Mouse (Mus musculus): Measurements from ENCODE around the gene Gabrg2.

Gene Gabrg2

DNA sequence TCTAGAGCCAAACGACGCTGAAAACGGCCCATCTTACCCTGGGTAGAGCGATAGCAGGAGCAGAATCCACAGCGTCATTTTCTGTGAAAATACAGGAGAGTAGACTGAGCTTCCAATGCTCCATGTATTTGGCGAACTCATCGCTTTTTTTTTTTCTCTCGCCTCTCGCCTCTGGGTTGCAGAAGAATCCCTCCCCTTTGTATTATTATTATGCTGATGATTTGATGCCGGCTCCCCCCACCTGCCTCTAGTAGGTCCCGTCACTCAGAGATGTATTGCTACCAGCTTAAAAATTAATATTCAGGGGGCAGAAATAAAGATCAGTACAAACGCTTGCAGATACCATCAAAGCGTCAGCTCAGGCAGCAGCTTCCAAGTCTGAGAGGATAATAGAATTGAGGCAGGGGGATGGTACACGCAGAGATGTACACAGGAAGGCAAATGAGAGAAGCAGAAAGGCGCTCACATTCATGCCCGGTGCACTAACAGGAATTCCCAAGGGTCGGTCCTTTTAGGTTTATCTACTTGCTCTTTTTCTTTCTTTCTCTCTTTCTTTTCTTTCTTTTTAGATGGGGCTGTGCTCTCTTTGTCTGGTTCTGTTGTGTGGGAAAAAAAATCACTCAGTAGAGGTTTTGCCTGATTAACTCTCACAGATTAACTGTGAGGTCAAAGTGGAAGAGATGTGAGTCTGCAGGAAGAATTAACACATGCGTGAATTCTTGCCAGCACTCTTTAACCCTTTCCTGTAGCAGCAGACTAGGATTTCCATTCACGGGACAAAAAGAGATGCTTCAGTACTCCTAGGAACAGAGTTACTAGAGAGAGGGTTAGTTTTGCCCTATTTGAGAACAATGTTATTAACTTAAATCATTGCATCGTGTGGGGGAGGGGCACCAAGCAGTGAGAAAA is at the start of gene Gabrg2:
TSS of gene Gabrg2 (minus strand) at position 668 of the 909 bp plus-strand sequence.
- no peak for DNase-seq (ENCODE audit: low spot score)

- no peak for DNase-seq (ENCODE audit: low spot score)
These were observed 47.5 kb upstream of the Gabrg2 start for GRCm38 (mm10) chr11:42048201-42048600.

DNA sequence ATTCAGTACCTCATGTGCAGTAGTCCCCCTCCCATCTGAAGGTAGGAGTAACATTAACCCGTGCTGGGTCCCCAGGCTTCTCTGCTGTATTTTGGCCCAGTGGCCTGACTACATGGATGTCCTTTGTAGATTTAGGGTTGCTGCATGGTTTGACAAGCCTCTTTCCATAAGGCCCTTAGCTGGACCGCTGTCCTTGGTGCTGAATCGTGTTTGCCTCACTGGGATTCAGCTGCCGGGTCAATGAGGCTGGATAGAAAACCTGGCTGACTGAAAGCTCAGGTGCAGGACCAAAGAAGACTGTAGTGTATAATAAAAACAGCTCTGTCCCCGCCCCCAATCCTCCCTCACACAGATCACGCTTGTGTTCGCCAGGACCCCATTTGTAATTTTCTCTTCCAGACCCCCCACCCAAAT is 1.2 kb downstream of the Gabrg2 start:
- peak; percentile 48 for DNase-seq (ENCODE audit: low spot score)

DNA sequence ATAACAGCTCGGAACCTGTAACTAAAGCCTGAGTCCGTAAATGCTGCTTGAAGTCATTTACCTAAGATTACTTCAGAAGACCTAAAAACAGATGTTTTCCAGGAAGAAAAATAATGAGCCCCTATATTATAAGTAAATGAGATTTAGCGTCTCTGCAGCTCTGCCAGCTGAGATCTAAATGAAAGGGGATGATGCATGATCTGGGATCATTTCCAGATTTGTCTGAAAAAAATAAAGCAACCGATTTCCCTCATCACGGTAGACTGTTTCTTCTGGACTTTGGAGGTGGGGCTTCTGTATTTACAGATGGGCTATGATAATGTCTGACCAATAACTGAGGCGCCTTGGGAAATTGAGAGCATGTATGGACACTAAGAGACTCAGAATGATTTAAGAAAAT is 20.5 kb downstream of the Gabrg2 start:
- DNase-seq (ENCODE audit: low spot score) = no peak

- DNase-seq (ENCODE audit: low spot score) = no peak
These were observed 32.1 kb downstream of the Gabrg2 start for GRCm38 (mm10) chr11:41968595-41968994.

DNA sequence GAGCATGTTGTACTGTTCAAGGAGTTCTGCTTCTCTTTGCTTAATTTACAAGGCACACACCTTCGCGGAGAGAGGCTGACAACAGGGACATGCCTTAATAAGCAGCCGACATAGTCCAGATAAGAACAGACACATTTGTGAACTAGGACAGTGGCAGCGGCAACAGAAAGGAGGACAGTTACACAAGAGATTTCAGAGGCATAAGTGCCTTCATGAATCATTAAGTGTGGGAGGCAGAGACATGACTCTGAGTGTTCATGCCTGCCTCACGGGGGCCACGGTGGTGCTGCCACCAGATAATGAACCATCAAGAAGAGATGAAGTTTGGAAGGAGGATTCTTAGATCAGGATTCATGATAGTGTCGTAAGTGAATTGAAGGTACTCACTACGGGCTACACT is 38.0 kb downstream of the Gabrg2 start:
- DNase-seq (ENCODE audit: low spot score) = no peak

GRCm38 (mm10) chr11:41953550-41953949 is 47.1 kb downstream of the Gabrg2 start:
- DNase-seq (ENCODE audit: low spot score) = no peak

DNA sequence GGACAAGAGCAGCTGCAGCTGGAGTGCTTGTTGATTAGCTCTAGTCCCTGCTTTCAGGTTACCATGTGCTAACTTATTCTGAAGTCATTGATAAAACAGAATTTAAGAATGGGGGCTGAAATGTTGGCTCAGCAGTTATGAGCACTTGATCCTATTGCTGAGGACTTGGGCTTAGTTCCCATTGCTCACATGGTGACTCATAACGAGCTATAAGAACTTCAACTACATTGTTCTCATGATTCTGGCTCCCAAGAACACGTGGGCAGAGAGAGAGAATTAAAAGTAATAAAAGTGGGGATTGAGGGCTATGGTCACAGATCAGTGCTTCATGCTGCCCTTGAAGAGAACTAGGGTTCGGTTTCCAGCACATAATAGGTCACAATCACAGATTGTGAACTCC is 48.8 kb downstream of the Gabrg2 start:
- DNase-seq (ENCODE audit: low spot score) = no peak

DNA sequence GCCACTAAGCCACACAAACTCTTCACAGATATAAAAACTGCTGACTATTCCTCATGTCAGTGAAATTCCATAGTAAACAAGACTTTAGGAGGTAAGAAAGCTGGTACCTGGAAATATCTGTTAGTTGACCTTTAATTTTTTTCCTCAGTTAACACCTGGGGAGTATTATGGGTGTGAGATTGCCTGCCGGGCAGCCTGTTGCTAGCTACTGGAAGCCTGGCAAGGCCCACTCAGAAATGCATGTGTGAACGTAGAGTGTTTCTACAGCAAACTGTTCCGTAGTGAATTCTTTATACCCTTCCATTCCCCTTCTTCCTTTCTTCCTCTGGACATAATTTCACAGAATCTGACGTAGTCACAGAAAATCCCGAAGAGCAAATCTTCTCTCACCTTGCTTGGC is 55.2 kb downstream of the Gabrg2 start:
- DNase-seq (ENCODE audit: low spot score) = no peak

- DNase-seq (ENCODE audit: low spot score) = no peak
These were observed 62.7 kb downstream of the Gabrg2 start for GRCm38 (mm10) chr11:41937979-41938378.

DNA sequence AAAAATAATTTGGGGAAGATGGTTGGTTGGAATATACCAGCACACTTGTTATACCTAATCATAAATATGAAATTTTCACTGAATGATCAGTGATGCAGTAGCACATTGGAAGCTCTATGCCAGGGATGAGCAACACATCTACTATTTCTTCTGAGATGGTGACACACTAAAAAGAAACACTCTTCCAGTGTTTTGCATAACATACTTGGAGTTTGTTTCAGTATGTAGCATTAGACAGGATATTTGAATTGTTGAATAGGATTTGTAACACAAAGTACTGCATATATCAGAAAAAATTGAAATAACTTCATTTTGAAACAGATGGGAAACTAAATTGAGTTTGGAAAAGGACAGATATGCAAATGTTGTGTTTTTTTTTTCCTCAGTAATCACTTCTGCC is 81.8 kb downstream of the Gabrg2 start:
- no peak for DNase-seq (ENCODE audit: low spot score)

DNA sequence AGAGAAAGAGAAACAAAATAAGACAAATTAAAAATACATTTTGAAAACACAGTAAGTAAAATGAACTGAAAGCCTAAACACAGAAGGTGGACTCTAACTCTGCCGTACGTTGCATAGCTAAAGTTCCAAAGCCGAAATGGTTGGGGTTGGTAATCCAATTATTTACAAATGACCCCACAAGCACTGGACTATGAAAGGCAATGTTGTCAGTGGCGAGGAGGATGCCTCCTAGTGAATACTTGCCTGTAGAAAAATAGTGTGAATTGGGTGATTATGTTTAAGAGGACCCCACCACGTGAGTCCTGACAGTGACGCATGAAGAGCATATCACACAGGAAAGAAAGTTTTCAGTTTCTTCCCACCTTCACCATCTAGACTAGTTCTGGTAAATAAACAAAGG is 86.6 kb downstream of the Gabrg2 start:
- no peak for DNase-seq (ENCODE audit: low spot score)

- no peak for DNase-seq (ENCODE audit: low spot score)
These were observed 97.0 kb downstream of the Gabrg2 start for GRCm38 (mm10) chr11:41903661-41904060.
